Mouse (Mus musculus) Patski (cell line): Measurements from ENCODE around the gene Dnajc16. TPM values are rescaled to one million over a fixed set of nuclear protein-coding genes. Genes with fewer than 3 reads are reported as not detected.
"Not testable (repeated sequence)": the region's sequence is repeated elsewhere in the genome, so short reads cannot be mapped to it uniquely, and the experiment has no call there.

Source experiments
- ATAC-seq: fragments of 100-300 bp; one replicate; pipeline ENCODE4 v1.8.0; 2021
- CTCF ChIA-PET: fragments of 350-600 bp; sonication (Branson Sonifier 250); formaldehyde crosslinking; loops from one replicate; lab custom pipeline; 2022; ENCODE audit warnings: inconsistent platforms; lab: Charles Lee
- POLR2A ChIA-PET: fragments of 350-600 bp; sonication (Branson Sonifier 250); formaldehyde crosslinking; loops from one replicate; lab custom pipeline; 2022; ENCODE audit warnings: antibody characterized with exemption, inconsistent platforms; lab: Charles Lee
- DNase-seq: peaks from one replicate; pipeline ENCODE4 v3.0.0-alpha.2; 2011; ENCODE audit warnings: low read depth, low spot score
- H3K27me3 ChIP-seq: fragments of 371-371 bp; one replicate; pipeline ENCODE4 v1.5.1; 2021
- CTCF ChIP-seq: fragments of 100-300 bp; IDR thresholded peaks from one replicate; pipeline ENCODE4 v1.5.1; 2021
- in situ Hi-C: fragments of 300-500 bp; cut with MboI; formaldehyde crosslinking; loops from 3 replicates; pipeline ENCODE4 v1.11.1; 2018; ENCODE audit warnings: low pct_unique_long_range_greater_than_20kb, mixed read lengths
- polyA plus RNA-seq: library from polyadenylated mRNA; unstranded; gene quantifications from one replicate; pipeline ENCODE4 v1.2.3, GENCODE M21; 2021

The Dnajc16 gene
- polyA plus RNA-seq, 1 experiment from 2014 or later, result 14.5 TPM

- no peak for ATAC-seq
- POLR2A ChIA-PET, result no interaction called here
- in situ Hi-C loops, result loop anchor here (10.0 kb wide), 1 partner anchor 172 kb away; the partner anchor contains the start of gene Tmem82
- CTCF ChIA-PET, result no interaction called here
- no peak for TF ChIP-seq CTCF
- no peak for DNase-seq
- no peaks in the 10 kb centered on the region for H3K27me3 ChIP-seq
Measured at GRCm38 (mm10) chr4:141787046-141787445, 3.7 kb downstream of the Dnajc16 start.

- ATAC-seq, result no peak
- in situ Hi-C loops, result loop anchor here (10.0 kb wide), 1 partner anchor 171 kb away; the partner anchor contains the start of gene Tmem82
Measured at GRCm38 (mm10) chr4:141786141-141786540, 4.6 kb downstream of the Dnajc16 start.

GRCm38 (mm10) chr4:141784835-141785234, 5.9 kb downstream of the Dnajc16 start:
- in situ Hi-C loops, result loop anchor here (10.0 kb wide), 1 partner anchor 170 kb away; the partner anchor contains the start of gene Tmem82
- ChIA-PET POLR2A (no interaction called here), CTCF (no interaction called here)
- DNase-seq (no peak), ATAC-seq (no peak)
- TF ChIP-seq CTCF, result no peak
- H3K27me3 ChIP-seq, result no peaks in the 10 kb centered on the region

More at GRCm38 (mm10) chr4:141786141-141786540, 4.6 kb downstream of the Dnajc16 start:
- no peaks in the 10 kb centered on the region for H3K27me3 ChIP-seq
- ChIA-PET CTCF (no interaction called here), POLR2A (no interaction called here)
- no peak for DNase-seq
- no peak for TF ChIP-seq CTCF

- DNase-seq, result no peak
- no peak for ATAC-seq
- POLR2A ChIA-PET, result interaction anchor here (0.9 kb wide), 1 partner anchor 15 kb away, joined by 5 read pairs; no protein-coding TSS in a partner anchor
- in situ Hi-C loops, result loop anchor here (10.0 kb wide), 1 partner anchor 167 kb away; the partner anchor contains the start of gene Tmem82
- CTCF ChIA-PET, result interaction anchor here (0.9 kb wide), 1 partner anchor 20 kb away, joined by 3 read pairs; no protein-coding TSS in a partner anchor
- TF ChIP-seq CTCF, result no peak
- H3K27me3 ChIP-seq, result no peaks in the 10 kb centered on the region
Measured at GRCm38 (mm10) chr4:141781201-141781985, 9.3 kb downstream of the Dnajc16 start.

GRCm38 (mm10) chr4:141779828-141780227, 10.9 kb downstream of the Dnajc16 start:
- ATAC-seq (no peak), DNase-seq (no peak)
- TF ChIP-seq CTCF, result no peak
- ChIA-PET POLR2A (interaction anchor here (1.2 kb wide), 1 partner anchor 9 kb away, joined by 4 read pairs; no protein-coding TSS in a partner anchor), CTCF (no interaction called here)
- in situ Hi-C loops, result loop anchor here (10.0 kb wide), 1 partner anchor 165 kb away; the partner anchor contains the start of gene Tmem82
- H3K27me3 ChIP-seq, result no peaks in the 10 kb centered on the region

- DNase-seq, CTCF ChIA-PET, in situ Hi-C loops, H3K27me3 ChIP-seq, ATAC-seq, POLR2A ChIA-PET: not testable (repeated sequence)
Measured at GRCm38 (mm10) chr4:141773019-141773418, 17.7 kb downstream of the Dnajc16 start.

GRCm38 (mm10) chr4:141771823-141772222, 18.9 kb downstream of the Dnajc16 start:
- CTCF ChIA-PET, result no interaction called here
- DNase-seq (no peak), ATAC-seq (no peak)
- H3K27me3 ChIP-seq, result no peaks in the 10 kb centered on the region
- TF ChIP-seq CTCF, result no peak
- in situ Hi-C loops, result no loop called here
- POLR2A ChIA-PET, result no interaction called here

GRCm38 (mm10) chr4:141769501-141770160, 21.1 kb downstream of the Dnajc16 start:
- no peak for TF ChIP-seq CTCF
- CTCF ChIA-PET, result interaction anchor here (1.5 kb wide), 1 partner anchor 145 kb away, joined by 3 read pairs; no protein-coding TSS in a partner anchor
- POLR2A ChIA-PET, result interaction anchor here (0.6 kb wide), 1 partner anchor 382 kb away, joined by 5 read pairs; no protein-coding TSS in a partner anchor
- no peaks in the 10 kb centered on the region for H3K27me3 ChIP-seq
- in situ Hi-C loops, result no loop called here
- DNase-seq, result no peak
- no peak for ATAC-seq

GRCm38 (mm10) chr4:141767353-141768036, 23.2 kb downstream of the Dnajc16 start:
- ChIA-PET POLR2A (interaction anchor here (1.2 kb wide), 1 partner anchor 14 kb away, joined by 5 read pairs; no protein-coding TSS in a partner anchor), CTCF (no interaction called here)
- no peaks in the 10 kb centered on the region for H3K27me3 ChIP-seq
- in situ Hi-C loops, result no loop called here
- ATAC-seq, result no peak
- no peak for TF ChIP-seq CTCF
- DNase-seq, result no peak
